In genomic region chr2:18911251-18911934, GRCm38 (mm10) we compare ENCODE assay signal across 24 mouse cellular contexts.
DNase-seq lines count a peak whose midpoint lies in the region; TF ChIP-seq lines count a peak whose summit lies in the region.
"Had no signal": no experiment of that assay in that cellular context is flagged by ENCODE, and none has a peak within 500 bp of the region (broad histone marks: within the 10 kb centered on the region; RNA-seq: fewer than 3 reads in every experiment).

No protein-coding gene starts in this region.

- H3K4me3 ChIP-seq in layer of hippocampus, adult 2 months, result no peak overlapping the region
- H3K4me3 ChIP-seq: embryonic facial prominence, embryonic 12.5 days; embryonic facial prominence, embryonic 15.5 days; heart, adult 2 months; heart, embryonic 10.5 days; heart, embryonic 13.5 days; hindbrain, embryonic 12.5 days; hindbrain, embryonic 15.5 days had no signal

- no peak overlapping the region for H3K27ac ChIP-seq in layer of hippocampus, adult 2 months
- H3K27ac ChIP-seq: embryonic facial prominence, embryonic 12.5 days; embryonic facial prominence, embryonic 15.5 days; heart, adult 2 months; heart, embryonic 10.5 days; heart, embryonic 13.5 days; hindbrain, embryonic 12.5 days; hindbrain, embryonic 15.5 days had no signal

- intact Hi-C loops in left cerebral cortex, postnatal 36 days (cut with DNase I), result no loop called here
- intact Hi-C loops in left cerebral cortex, postnatal 14 days (cut with DNase I), result no loop called here

- DNase-seq in left cerebral cortex, postnatal 36 days (ENCODE audit: low spot score in 2 of 2), result peak; percentile 22 to 27
- DNase-seq in left cerebral cortex, postnatal 14 days (ENCODE audit: low spot score in 2 of 2), result no peak
- DNase-seq in right cerebral cortex, postnatal 25 days, result peak; percentile 19
- no peak for DNase-seq in right cerebral cortex, postnatal 14 days
- peak; percentile 42 for DNase-seq in induced T-regulatory cell, adult 2 months (ENCODE audit: low read depth)
- no peak for DNase-seq in heart, postnatal 4 days
- DNase-seq in layer of hippocampus, adult 2 months (ENCODE audit: low spot score in 2 of 2), result no peak
- DNase-seq: adrenal gland, adult 8-10 months; adrenal gland, postnatal 36 days; cerebellum, adult 11 months; cerebellum, adult 2 months; cerebellum, adult 9-11 months; cerebellum, postnatal 25 days; forebrain, postnatal 0 days; gastrocnemius, postnatal 10 days; gastrocnemius, postnatal 36 days; heart, adult 2 months; heart, postnatal 14 days had no signal

- TF ChIP-seq CTCF in layer of hippocampus, adult 2 months (conservative IDR thresholded peaks at IDR 0.05), result no peak

Comparison
In these comparisons a context has a peak if more than half of its experiments do, and no peak if none do; other contexts are left out.
1. DNase-seq: peak in left cerebral cortex, postnatal 36 days (2 of 2), right cerebral cortex, postnatal 25 days (single experiment) and induced T-regulatory cell, adult 2 months (single experiment); none in left cerebral cortex, postnatal 14 days (0 of 2), right cerebral cortex, postnatal 14 days (single experiment), heart, postnatal 4 days (single experiment) and layer of hippocampus, adult 2 months (0 of 2).